Mouse (Mus musculus): ENCODE measurements at regions not wholly inside any gene's neighbourhood (a gene's known extent, or its start where the extent isn't known, plus 50 kb on each side); places are given as distances from the start of the nearest gene placed in this dataset.

DNA sequence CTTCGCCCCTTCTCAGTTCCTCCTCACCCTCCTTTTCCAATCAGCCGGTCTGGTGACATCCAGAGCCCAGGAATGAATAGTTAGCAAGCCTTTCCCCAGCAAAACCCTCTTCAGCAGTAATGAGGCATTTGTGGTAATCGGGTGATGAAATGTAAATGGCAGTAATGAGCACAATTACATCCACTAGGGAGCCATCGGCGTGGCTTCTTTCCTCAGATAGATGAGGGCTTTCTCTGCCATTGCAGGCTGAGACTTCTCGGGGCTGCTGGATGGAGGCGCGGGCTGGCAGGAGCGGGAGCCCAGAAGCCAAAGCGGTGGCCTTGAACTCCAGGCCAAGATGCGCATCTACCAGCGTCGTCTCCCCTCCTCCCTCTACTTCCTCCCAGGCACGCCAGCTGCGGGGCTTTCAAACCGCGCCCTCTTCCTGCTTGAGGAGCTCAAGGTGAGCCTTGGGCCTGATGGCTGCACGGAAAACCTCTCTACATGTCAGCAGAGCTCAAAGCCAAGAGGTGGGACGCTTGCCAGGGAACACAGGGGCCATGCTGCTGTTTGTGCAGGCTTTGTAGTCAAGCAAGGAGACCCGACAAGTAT lies 537.2 kb downstream of the Ofcc1 start:
- peak; percentile 5 to 14 for DNase-seq (ENCODE audit: low spot score in 2 of 2)
- intact Hi-C loops (cut with DNase I), result loop anchor here (10.0 kb wide), 1 partner anchor 911 kb away; the partner anchor contains the start of gene Tfap2a

DNA sequence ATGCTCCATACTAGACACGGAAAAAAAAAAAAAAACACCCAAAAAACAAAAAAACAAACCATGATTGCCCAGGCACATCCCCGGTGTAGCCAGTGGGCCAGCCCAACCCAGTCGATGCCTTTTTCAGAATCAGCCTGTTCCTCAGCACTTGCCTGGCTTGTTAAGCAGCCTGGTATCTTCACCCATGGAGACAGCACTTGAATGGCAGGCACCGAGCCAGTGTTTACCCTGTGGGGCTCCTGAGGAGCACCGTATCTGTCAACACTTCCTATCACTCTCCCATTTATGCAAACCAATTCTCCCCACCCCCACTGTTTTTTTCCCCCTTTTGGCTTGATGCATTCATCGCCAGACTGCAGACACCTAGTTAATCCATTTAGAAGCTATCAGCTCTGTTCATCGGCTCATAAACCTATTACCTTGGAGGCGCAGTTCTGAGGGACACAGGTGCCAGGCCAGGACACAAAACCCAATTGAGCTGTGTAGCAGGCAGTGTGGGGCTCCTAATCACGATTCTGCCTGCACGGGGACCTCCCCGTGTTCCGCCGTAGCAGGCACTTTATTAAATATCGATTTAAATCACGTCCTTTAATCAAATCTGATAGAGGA lies 537.8 kb downstream of the Ofcc1 start:
- DNase-seq (ENCODE audit: low spot score in 2 of 2), result no peak
- intact Hi-C loops (cut with DNase I), result loop anchor here (10.0 kb wide), 1 partner anchor 911 kb away; the partner anchor contains the start of gene Tfap2a

DNA sequence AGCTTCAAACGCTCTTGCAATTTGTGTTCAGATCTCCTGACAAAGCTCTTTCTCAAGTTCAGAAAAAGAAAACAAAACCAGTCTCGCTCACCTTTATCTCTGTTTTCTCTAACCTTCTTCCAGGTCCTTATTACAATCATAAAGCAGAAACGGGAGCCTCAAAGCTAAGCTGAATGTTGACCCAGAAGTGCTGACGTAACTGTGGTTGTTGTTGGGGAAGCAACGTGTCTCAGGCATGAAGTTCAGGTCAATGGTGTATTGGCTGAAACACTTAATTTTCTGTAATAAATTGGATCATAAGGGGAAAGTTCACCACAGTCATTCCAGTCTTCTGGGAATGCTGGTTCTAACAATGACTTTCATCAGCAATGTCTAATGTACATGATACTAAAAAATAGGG lies 586.7 kb downstream of the Ofcc1 start:
- intact Hi-C loops (cut with DNase I), result no loop called here

DNA sequence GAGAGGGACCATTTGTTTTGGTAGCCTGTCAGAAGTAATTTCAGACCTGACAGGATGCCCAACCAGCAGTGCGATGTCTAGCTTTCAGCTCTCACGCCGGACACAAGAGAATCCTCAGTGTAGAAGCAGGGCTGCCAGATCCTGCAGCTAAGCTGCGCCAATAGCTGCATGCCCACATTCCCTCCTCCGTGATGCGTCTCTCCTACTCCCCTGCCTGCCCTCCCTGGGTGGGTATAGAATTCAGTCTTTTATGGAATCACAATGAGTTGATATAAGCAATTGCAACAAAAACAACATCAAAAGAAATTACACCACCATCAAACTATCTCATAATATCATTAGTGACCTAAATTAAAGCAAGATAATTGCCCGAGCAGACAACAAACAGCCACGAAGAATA lies 587.1 kb downstream of the Ofcc1 start:
- intact Hi-C loops (cut with DNase I), result no loop called here

More for the DNA sequence above, 586.7 kb downstream of the Ofcc1 start:
- no peak for DNase-seq (ENCODE audit: low spot score in 2 of 2)

DNA sequence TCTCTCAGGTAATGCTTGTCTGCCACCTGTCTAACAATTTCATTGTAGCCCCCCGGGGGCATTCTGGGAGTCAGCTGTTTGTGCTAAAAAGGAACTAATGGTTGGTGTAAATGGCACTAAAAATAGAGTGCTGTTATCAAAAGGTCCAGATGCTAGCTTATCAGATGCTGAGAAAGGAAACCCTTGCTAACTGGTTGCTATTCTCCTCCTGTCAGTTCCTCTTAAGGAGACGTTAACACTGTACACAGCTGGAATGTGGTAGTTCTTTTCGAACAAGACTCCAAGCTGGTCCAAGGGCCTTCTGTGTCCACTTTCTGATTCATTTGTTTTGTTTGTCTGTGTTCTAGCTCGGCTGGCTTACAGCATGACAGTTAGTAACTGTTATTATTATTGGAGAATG lies 592.0 kb downstream of the Ofcc1 start:
- intact Hi-C loops (cut with DNase I), result no loop called here

More for the DNA sequence above, 587.1 kb downstream of the Ofcc1 start:
- no peak for DNase-seq (ENCODE audit: low spot score in 2 of 2)

DNA sequence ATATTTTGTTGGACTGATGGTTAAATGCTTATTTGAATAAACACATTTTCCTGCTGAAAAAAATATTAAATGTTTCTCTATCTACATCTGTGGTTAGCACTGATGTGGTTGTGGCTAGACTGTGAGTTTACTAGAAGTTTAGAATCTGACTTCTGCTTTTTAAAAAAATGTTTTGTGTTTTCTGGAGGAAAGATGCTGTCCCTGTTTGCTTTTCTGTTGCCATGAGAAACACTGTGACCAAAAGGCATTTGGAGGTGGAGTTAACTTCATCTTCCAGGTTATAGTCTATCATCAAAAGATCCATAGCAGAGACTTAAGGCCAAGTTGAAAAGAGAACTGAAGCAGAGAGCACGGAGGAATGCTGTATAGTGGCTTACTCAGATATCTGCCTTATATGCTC lies 594.4 kb downstream of the Ofcc1 start:
- intact Hi-C loops (cut with DNase I), result no loop called here
- no peak for DNase-seq (ENCODE audit: low spot score in 2 of 2)

More for the DNA sequence above, 592.0 kb downstream of the Ofcc1 start:
- DNase-seq (ENCODE audit: low spot score in 2 of 2), result no peak
